Mouse (Mus musculus) embryonic facial prominence, embryonic 13.5 days (tissue): ENCODE results near the gene Gm33543. TPM values are rescaled to one million over a fixed set of nuclear protein-coding genes. Genes with fewer than 3 reads are reported as not detected.

ENCODE experiments used
- ATAC-seq: fragments of 200-750 bp; cut with Nextera tagmentation; 2 replicates; pipeline ENCODE4 v1.8.0; 2017; ENCODE audit warnings: low read depth; ENCODE audit not compliant: insufficient number of reproducible peaks, insufficient read depth, low FRiP score, low TSS enrichment
- H3K27ac ChIP-seq: fragments of 300-500 bp; sonication (generic); 2 replicates; pipeline ENCODE4 v1.5.1; 2015; ENCODE audit warnings: moderate library complexity, mild to moderate bottlenecking, inconsistent platforms
- H3K27me3 ChIP-seq: fragments of 300-500 bp; sonication (generic); 2 replicates; pipeline ENCODE4 v1.6.1; 2015; ENCODE audit warnings: mild to moderate bottlenecking, inconsistent platforms
- H3K36me3 ChIP-seq: fragments of 300-500 bp; sonication (generic); 2 replicates; pipeline ENCODE4 v1.6.1; 2015; ENCODE audit warnings: mild to moderate bottlenecking, inconsistent platforms
- H3K4me1 ChIP-seq: fragments of 300-500 bp; sonication (generic); 2 replicates; pipeline ENCODE4 v1.6.1; 2015; ENCODE audit warnings: inconsistent platforms
- H3K4me2 ChIP-seq: fragments of 300-500 bp; sonication (generic); 2 replicates; pipeline ENCODE4 v1.6.1; 2015; ENCODE audit warnings: moderate library complexity, mild to moderate bottlenecking, inconsistent platforms
- H3K4me3 ChIP-seq: fragments of 300-500 bp; sonication (generic); 2 replicates; pipeline ENCODE4 v1.5.1; 2015; ENCODE audit warnings: mild to moderate bottlenecking, inconsistent platforms
- H3K9ac ChIP-seq: fragments of 300-500 bp; sonication (generic); 2 replicates; pipeline ENCODE4 v1.6.1; 2015; ENCODE audit warnings: mild to moderate bottlenecking, inconsistent platforms
- H3K9me3 ChIP-seq: fragments of 300-500 bp; sonication (generic); 2 replicates; pipeline ENCODE4 v1.6.1; 2016; ENCODE audit warnings: inconsistent platforms
- WGBS: fragments of 180-500 bp; shearing (Covaris S2); methylation state at CpG from one replicate; pipeline ENCODE4 v1.1.7; 2015; ENCODE audit warnings: mixed read lengths; 5-methylcytosine and 5-hydroxymethylcytosine counted together
- polyA plus RNA-seq: library from polyadenylated mRNA; unstranded; fragments of >200 nt; fragmentation: Nextera tagmentation; extraction: Ambion mirVana; gene quantifications from 2 replicates; pipeline ENCODE4 v1.2.1, GENCODE M21; 2015

The Gm33543 gene
- polyA plus RNA-seq, 1 experiment from 2014 or later: not detected

GRCm38 (mm10) chr10:95794706-95795105, 48.0 kb downstream of the Gm33543 start:
- no peak overlapping the region for H3K27ac ChIP-seq
- no peaks in the 10 kb centered on the region for H3K27me3 ChIP-seq
- WGBS: 73% methylated on average over 6 of the region's 6 CpGs
- H3K4me3 ChIP-seq: no peak overlapping the region
- 0 out of 2 replicates have a peak, but pooled peaks cover 3% of the 10 kb centered on the region for H3K4me1 ChIP-seq
- ATAC-seq: no peak
- no peak overlapping the region for H3K4me2 ChIP-seq
- H3K9me3 ChIP-seq: no peaks in the 10 kb centered on the region
- H3K9ac ChIP-seq: no peak overlapping the region
- no peaks in the 10 kb centered on the region for H3K36me3 ChIP-seq

- H3K9ac ChIP-seq: no peak overlapping the region
- peak overlapping the region; percentile 23; the same call in 1 of the 2 replicates for H3K27ac ChIP-seq
- no peak overlapping the region; the same call in 1 of the 2 replicates for H3K4me2 ChIP-seq
- ATAC-seq: no peak
- no peaks in the 10 kb centered on the region for H3K9me3 ChIP-seq
- no peaks in the 10 kb centered on the region for H3K36me3 ChIP-seq
- H3K4me1 ChIP-seq: 0 out of 2 replicates have a peak, but pooled peaks cover 3% of the 10 kb centered on the region
- no peaks in the 10 kb centered on the region for H3K27me3 ChIP-seq
- H3K4me3 ChIP-seq: no peak overlapping the region
- WGBS: 63% methylated on average over 8 of the region's 8 CpGs
Measured at GRCm38 (mm10) chr10:95791427-95791804, 51.3 kb downstream of the Gm33543 start.

DNA sequence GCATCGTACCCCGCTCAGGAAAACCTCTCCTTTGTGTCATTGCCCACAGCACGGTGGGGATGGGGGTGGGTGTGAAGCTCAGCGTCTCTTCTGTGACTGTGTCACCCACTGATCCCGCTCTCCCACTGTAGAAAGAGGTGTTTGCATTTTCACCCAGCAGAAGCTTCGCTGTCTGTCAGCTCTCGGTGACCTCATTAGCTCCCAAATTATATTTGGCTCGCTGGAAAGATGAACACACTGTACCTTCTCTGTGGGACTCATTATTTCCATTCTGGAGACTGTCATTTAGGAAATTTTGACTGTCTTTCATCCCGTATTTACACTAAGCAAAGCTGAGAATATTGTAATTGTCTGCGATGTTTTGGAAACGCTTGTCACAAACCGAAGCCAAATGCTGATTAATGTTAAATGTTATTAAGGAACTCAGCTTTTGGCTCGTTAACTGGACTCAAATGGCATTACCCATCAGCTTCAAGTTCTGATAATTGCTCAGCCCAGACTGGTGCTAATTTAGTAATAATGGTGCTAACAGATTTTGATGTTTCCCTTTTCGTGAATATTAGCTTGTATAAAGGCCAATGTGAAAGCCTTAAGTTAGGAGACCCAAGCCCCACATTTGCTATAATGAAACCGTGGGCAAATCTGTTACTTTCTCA, 51.8 kb downstream of the Gm33543 start:
- Histone ChIP-seq H3K9me3 (no peaks in the 10 kb centered on the region), H3K4me3 (no peak overlapping the region), H3K4me2 (no peak overlapping the region; the same call in 1 of the 2 replicates), H3K27ac (0 out of 2 replicates have a peak overlapping the region, but pooled peaks have one; percentile 23), H3K9ac (no peak overlapping the region), H3K4me1 (0 out of 2 replicates have a peak, but pooled peaks cover 3% of the 10 kb centered on the region), H3K36me3 (no peaks in the 10 kb centered on the region), H3K27me3 (no peaks in the 10 kb centered on the region)
- 77% methylated on average over 15 of the region's 15 CpGs for WGBS
- no peak for ATAC-seq

- Histone ChIP-seq H3K27me3 (no peaks in the 10 kb centered on the region), H3K36me3 (no peaks in the 10 kb centered on the region), H3K4me3 (no peak overlapping the region), H3K9me3 (no peaks in the 10 kb centered on the region), H3K9ac (no peak overlapping the region), H3K27ac (no peak overlapping the region), H3K4me1 (no peaks in the 10 kb centered on the region), H3K4me2 (no peak overlapping the region)
- no peak for ATAC-seq
- 86% methylated on average over 2 of the region's 2 CpGs for WGBS
Measured at GRCm38 (mm10) chr10:95787176-95787575, 55.6 kb downstream of the Gm33543 start.

- 40% methylated on average over 7 of the region's 7 CpGs for WGBS
- ATAC-seq: no peak
Measured at GRCm38 (mm10) chr10:95784837-95785236, 57.9 kb downstream of the Gm33543 start.

GRCm38 (mm10) chr10:95780881-95781600, 61.7 kb downstream of the Gm33543 start:
- no peaks in the 10 kb centered on the region for H3K36me3 ChIP-seq
- H3K4me1 ChIP-seq: peaks cover 7% of the 10 kb centered on the region; the same call in 1 of the 2 replicates
- no peaks in the 10 kb centered on the region for H3K27me3 ChIP-seq
- no peak overlapping the region for H3K9ac ChIP-seq
- WGBS: 73% methylated on average over 8 of the region's 8 CpGs
- no peaks in the 10 kb centered on the region for H3K9me3 ChIP-seq
- H3K4me3 ChIP-seq: no peak overlapping the region
- no peak overlapping the region for H3K4me2 ChIP-seq
- ATAC-seq: peak; percentile 64; the same call in 1 of the 2 replicates
- 0 out of 2 replicates have a peak overlapping the region, but pooled peaks have one; percentile 3 for H3K27ac ChIP-seq

More at GRCm38 (mm10) chr10:95784837-95785236, 57.9 kb downstream of the Gm33543 start:
- Histone ChIP-seq H3K27ac (no peak overlapping the region), H3K4me1 (peaks cover 7% of the 10 kb centered on the region; the same call in 1 of the 2 replicates), H3K9me3 (no peaks in the 10 kb centered on the region), H3K9ac (no peak overlapping the region), H3K4me3 (no peak overlapping the region), H3K27me3 (no peaks in the 10 kb centered on the region), H3K4me2 (no peak overlapping the region), H3K36me3 (no peaks in the 10 kb centered on the region)

DNA sequence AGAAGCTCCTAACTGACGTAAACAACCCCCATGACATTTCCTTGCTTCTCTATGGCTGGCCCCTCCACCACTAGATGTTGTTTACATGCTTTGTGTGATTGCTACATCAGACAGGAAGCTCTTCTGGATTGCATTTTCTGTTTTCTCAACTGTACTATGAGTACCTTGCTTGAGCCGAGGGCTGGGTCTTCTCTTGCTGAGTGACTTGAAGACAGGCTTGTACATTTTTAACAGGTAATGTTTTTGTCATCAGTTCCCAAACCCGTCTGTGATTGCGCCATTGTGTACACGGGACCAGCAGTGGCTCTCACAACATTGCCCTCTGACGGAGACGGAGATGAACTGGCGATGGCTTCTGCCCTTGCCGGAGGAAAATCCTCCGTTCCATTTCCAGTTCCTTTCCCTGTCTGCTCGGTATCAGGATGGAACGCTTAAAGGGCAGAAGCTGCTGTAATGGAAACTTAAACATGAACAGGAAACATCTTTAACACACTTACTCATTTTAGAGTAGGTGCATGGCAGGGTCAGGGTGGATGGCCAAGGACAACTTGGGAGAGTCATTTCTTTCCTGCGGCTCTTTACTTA, 62.8 kb downstream of the Gm33543 start:
- no peak overlapping the region for H3K4me3 ChIP-seq
- 85% methylated on average over 13 of the region's 13 CpGs for WGBS
- no peak overlapping the region for H3K9ac ChIP-seq
- no peak overlapping the region for H3K27ac ChIP-seq
- no peak for ATAC-seq
- H3K9me3 ChIP-seq: no peaks in the 10 kb centered on the region
- no peaks in the 10 kb centered on the region for H3K36me3 ChIP-seq
- H3K4me1 ChIP-seq: peaks cover 7% of the 10 kb centered on the region; the same call in 1 of the 2 replicates
- no peak overlapping the region for H3K4me2 ChIP-seq
- H3K27me3 ChIP-seq: no peaks in the 10 kb centered on the region

- Histone ChIP-seq H3K4me3 (no peak overlapping the region), H3K27me3 (no peaks in the 10 kb centered on the region), H3K9ac (no peak overlapping the region), H3K27ac (no peak overlapping the region), H3K9me3 (no peaks in the 10 kb centered on the region), H3K4me2 (no peak overlapping the region), H3K36me3 (no peaks in the 10 kb centered on the region), H3K4me1 (peaks cover 12% of the 10 kb centered on the region; the same call in 1 of the 2 replicates)
- ATAC-seq: no peak
- 89% methylated on average over 8 of the region's 8 CpGs for WGBS
Measured at GRCm38 (mm10) chr10:95778622-95779021, 64.1 kb downstream of the Gm33543 start.

DNA sequence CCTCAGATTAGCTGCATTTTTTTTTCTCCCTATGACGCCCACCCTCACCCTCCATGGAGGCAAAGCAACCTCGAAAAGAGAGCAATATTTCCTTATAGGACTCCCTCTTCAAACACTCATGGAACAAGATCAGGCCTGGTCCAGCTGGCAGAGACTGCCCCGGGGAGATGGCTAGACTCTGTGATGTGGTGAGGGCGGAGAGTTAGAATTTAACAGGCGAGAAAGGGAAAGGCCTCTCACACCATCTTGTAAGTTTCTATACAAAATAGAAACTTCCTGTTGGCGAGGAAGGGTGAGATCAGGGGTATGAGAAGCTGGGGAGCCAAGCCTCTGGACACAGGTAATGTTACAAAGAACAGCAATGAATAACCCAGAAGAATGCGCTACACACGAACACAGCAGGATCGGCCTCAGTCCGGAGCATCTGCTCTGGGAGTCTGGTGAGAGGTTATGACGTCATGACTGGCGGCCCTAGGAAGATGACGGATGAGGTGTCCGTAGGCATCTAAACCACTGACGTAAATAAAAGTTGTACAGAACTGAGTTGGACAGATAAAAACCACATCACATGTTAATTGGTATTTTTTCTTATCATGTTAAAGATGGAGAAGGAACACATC, 64.9 kb downstream of the Gm33543 start:
- Histone ChIP-seq H3K4me2 (no peak overlapping the region), H3K36me3 (no peaks in the 10 kb centered on the region), H3K4me3 (no peak overlapping the region), H3K9ac (no peak overlapping the region), H3K27ac (no peak overlapping the region), H3K9me3 (no peaks in the 10 kb centered on the region), H3K27me3 (no peaks in the 10 kb centered on the region), H3K4me1 (peaks cover 12% of the 10 kb centered on the region; the same call in 1 of the 2 replicates)
- 74% methylated on average over 15 of the region's 15 CpGs for WGBS
- no peak for ATAC-seq

- H3K9ac ChIP-seq: no peak overlapping the region
- H3K4me1 ChIP-seq: peaks cover 12% of the 10 kb centered on the region; the same call in 1 of the 2 replicates
- no peaks in the 10 kb centered on the region for H3K9me3 ChIP-seq
- H3K4me3 ChIP-seq: no peak overlapping the region
- no peaks in the 10 kb centered on the region for H3K27me3 ChIP-seq
- WGBS: 69% methylated on average over 1 of the region's 1 CpGs
- no peak overlapping the region for H3K27ac ChIP-seq
- no peaks in the 10 kb centered on the region for H3K36me3 ChIP-seq
- no peak overlapping the region for H3K4me2 ChIP-seq
- no peak for ATAC-seq
Measured at GRCm38 (mm10) chr10:95777071-95777470, 65.7 kb downstream of the Gm33543 start.

DNA sequence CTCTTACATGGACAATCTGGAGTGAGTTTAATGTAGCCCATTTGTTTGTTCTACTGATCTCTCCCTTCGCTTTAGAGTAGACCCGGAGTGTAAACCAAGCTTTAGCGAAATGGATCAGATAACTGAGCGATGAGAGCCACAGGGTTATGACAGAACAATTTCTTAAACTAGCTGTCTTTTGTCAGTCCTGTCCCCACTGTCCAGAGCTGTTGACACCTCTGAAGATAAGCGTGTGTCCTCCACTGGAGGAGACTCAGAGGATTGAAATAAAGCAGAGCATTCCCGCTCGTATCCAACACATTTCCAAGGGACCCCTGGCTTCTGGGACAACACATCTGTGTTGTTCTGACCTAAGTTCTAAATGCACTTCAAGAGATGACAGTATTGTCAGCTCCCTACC, 67.9 kb downstream of the Gm33543 start:
- Histone ChIP-seq H3K4me2 (no peak overlapping the region), H3K27ac (no peak overlapping the region), H3K27me3 (no peaks in the 10 kb centered on the region), H3K4me1 (peaks cover 5% of the 10 kb centered on the region; the same call in 1 of the 2 replicates), H3K36me3 (no peaks in the 10 kb centered on the region), H3K9ac (no peak overlapping the region), H3K4me3 (no peak overlapping the region), H3K9me3 (no peaks in the 10 kb centered on the region)
- 85% methylated on average over 7 of the region's 7 CpGs for WGBS
- no peak for ATAC-seq
